Mouse (Mus musculus): Measurements from ENCODE around the gene Olfr466.
A peak's percentile ranks its signal among the peaks of the same experiment; 100 is the strongest.

Olfr466 gene

DNA sequence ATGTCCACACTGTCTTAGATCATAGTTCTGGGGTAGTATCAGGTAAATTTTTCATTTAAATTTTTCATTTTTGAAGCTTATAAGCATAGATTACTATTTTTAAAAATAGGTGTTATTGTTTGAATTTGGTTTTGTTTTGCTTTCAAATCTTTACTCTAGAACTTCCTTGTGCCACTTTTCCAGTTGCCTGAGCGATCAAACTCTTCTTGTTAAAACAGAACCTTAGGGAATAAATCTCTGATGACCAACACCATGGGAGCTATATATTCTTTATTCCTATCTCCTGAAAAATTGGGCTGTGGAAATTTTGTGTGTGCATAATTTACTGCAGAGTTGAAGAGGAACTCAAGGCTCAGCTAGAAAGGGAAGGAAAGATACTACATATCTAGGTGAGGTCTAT lies at the start of gene Olfr466:
Gene Olfr466 (plus strand): TSS at position 301 of the 400 bp plus-strand sequence.
- DNase-seq = no peak

DNA sequence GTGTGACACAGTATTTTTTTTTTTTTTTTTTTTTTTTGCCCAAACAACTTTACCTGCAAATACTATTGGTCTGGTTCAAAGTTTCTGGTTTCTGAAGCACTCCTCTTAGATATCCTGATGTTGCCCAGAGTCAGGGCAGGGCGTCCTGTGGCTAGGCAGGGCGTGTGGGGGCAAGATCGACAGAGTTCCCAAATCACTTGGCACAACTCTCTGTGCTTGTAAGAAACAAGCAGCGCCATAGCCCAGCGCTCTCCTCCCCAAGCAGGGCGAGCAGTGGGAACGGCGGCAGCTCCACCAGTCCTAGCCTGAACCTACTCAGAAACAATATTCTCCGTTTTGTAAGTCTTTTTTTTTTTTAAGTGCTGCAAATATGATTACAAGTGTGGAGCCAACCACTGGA lies 49.4 kb upstream of the Olfr466 start:
- no peak for DNase-seq

DNA sequence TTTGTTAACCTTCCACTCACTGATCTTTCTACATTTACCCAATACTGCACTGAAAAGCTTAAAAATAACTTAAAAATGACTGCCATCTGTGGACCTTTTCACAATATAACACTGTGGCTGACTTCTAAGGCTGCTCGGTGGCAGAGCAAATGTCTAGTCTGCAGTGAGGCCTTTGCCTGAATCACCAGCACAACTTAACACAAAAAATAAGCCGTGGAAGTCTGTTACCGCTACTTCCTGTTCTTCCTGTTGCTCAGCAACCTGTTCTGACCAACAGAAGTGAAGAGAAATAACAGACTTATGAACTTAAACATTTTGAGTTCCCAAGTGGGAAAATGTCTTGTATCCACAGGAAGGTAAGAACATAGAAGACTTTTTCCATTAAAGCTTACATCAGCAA lies 48.8 kb upstream of the Olfr466 start:
- no peak for DNase-seq

DNA sequence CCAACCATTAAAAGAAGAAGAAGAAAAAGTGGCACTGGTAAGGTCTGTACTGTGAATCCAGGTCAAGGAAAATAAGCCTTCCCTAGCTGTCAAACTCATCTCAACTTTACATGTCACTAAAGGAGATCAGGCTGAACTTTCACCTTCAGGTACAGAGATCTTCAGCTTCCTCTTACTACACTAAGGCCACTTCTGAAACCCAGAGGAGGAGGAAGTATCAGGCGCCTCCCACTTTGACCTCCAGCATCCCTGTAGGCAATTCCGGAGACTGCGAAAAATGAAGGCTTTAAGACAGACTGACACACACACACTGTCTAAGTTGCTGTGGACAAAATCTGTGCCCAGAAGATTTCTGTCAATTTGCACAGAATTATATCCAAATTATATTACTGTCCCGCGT lies 38.1 kb upstream of the Olfr466 start:
- DNase-seq = peak; percentile 33 to 41

DNA sequence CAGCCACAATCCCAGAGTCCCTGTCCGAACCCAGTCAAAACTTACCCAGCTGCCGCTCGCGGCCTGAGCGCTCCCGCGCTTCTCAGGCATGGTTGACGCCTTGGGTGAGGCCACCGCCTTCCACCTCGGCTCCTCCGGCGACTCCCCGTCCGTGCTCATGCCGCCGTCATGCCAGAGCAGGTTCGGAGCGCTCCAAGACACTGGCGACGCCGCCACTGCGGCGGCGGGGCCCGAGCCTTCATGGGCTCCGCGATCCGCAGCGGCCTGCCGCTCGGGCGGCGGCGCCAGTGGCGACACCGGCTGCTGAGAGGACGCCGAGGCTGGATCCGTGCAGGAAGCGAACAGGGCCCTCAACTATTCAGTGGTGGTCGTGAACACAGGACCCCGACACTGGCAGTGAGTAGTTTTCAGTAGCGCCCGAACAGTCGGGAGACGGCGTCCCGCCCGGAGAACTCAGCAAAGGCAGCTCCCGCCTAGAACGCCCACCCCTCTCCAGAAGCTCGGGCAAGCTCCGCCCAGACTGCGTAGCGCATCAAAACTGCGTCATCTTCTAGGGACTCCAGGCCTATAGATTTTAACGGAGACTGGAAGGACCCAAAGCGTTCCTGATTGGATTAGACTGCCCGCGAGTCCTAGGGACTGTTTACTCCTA lies 37.5 kb upstream of the Olfr466 start, which contains the start of gene Mfsd14b:
Gene Mfsd14b (minus strand): TSS at position 517 of the 652 bp plus-strand sequence.
- DNase-seq = peak; percentile 83 to 87

DNA sequence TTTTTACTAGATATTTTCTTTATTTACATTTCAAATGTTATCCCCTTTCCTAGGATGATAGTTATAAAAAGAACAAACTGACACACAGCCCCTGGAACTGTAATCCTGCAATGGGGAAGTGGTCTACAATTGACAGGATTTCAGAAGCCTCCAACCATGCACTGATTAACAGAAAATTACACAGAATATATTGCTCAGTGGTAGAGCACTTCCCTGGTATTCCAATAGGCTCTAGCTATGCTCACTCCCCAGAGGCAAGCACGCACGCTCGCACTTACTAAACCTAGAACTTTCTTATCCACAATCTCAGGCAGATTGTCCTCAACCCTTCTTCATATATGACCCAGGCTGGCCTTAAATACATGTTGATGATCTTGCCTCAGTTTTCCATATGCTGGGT lies 36.8 kb upstream of the Olfr466 start:
- DNase-seq = no peak

DNA sequence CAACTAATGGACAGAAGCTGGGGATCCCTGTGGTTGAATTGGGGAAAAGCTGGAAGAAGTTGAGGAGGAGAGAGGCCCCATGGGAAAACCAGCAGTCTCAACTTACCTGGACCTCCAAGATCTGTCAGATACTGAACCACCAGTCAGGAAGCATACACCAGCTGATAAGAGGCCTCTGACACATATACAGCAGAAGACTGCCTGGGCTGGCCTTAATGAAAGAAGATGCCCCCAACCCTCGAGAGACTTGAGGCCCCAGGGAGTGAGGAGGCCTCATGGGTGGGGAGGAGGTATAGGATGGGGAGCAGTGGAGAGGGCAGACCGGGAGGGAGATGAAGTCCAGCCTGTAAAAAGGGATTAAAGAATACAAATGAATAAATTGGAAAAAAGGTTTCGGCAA lies 29.1 kb upstream of the Olfr466 start:
- no peak for DNase-seq

DNA sequence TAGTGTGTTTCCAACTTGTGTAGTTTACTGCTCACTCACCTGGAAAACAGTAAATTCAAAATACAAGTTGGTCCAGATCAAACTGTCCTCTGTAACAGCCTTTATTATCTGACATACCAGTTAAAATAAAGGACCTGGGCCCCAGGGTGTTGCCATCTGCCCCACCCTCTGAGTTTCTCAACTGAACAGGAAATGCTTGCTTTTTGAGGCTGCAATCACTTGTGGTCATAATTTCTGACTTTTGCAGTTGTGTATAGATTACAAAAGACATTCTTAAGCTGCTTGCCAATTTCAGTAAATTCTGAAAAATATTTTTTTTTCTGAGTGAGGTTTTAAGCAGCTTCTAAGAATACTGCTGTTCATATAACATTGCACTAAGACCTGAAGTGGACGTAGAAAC lies 27.9 kb upstream of the Olfr466 start:
- DNase-seq = no peak

DNA sequence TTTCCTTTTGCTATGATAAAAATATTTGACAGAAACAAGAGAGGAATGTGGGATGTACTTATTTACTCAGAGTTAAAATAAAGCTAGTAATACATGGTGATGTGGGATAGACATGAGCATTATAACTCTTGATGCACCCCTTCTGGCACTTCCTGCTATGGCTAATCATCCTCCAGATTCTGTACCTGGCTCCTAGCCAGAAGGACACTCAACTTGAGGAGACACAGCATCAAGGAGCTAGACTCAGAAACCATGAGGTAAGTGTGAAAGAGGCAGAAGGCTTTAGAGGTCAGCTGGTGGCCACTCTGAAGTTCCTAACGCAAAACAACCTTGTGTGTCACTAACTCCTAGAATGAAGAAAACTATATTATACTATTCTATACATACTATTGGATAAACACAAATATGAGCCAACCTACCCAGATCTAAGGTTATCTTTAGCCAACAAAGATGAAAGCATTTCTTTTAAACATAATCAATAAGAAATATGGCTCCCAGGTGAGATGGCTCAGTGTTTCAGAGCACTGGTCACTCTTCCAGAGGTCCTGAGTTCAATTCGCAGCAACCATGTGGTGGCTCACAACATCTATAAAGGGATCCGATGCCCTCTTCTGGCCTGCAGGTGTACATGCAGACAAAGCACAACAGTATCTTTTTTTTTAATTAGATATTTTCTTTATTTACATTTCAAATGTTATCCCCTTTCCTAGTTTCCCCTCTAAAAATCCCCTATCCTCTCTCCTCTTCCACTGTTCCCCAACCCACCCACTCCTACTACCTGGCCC lies 22.8 kb upstream of the Olfr466 start:
- DNase-seq = no peak

DNA sequence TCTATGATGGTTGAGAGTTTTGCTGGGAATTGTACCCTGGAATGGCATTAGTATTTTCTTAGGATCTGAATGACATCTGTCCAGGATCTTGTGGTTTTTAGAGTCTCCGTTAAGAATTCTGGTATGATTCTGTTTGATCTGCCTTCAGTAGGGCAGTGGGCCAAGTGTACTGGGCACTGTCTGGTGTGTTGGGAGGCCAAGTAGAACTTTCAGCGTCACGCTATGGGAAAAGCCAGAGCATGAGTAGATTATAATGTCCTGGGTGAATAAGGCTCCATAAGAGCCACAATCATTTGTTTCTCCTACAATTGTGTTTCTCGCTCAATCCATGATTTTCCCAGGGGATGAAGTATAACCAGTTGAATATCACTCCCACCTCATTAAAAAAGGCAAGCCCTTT lies 12.3 kb upstream of the Olfr466 start, which contains the start of gene Olfr465-ps1:
Gene Olfr465-ps1 (plus strand): TSS at position 301 of the 400 bp plus-strand sequence.
- no peak for DNase-seq

DNA sequence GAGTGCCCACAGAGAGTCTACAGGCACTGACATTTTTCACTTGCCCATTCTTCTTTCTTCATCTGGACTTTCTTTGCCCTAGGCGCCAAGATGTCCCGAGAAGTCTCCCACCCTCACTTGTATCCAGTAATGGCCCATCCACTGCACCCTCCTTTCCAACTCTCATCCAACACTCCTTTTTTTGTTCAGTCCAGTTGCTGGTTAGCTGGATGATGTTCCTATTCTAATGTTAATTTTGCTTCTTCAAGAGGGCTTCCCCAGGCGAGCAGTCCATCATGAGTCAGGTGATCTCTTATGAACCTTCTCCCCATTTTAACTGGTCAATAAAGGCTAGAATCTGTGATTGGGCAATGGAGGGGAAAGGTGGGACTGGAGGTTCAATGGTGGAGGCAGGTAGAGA lies 24.1 kb downstream of the Olfr466 start:
- no peak for DNase-seq

DNA sequence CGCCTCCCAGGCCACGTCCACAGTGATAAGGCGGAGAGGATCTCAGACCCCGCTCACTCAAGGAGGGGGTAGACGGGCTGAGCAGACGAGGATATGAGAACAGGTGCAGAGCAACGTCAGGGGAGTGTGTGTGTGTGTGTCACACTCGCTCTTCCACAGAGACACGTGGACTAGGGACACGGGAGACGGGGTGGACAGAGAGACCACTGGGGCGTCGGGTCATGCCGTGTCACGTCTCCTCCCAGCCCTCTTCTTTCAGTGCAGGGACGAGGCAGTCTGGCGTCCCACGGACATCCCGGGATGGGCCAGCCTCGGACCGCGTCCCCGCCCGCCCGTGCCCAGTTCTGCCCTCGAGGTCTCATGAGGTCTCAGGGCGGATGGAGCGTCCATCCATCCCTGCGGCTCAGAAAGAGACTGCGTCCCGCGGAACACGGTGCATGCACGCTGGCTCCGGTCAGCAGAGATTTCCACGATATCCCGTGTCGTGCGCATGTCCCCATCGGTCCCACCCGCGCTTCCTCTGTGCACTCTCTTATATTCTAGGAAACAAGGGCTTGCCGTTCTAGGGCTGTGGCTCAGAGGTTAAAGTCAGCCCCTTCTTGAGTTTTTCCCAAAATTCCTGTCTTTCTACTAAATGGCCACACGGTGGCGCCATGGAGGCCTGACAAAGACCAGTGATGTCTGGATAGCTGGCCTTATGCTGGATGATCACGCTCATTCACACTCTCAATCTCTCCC lies 25.9 kb downstream of the Olfr466 start:
- DNase-seq = peak; percentile 8 to 35

DNA sequence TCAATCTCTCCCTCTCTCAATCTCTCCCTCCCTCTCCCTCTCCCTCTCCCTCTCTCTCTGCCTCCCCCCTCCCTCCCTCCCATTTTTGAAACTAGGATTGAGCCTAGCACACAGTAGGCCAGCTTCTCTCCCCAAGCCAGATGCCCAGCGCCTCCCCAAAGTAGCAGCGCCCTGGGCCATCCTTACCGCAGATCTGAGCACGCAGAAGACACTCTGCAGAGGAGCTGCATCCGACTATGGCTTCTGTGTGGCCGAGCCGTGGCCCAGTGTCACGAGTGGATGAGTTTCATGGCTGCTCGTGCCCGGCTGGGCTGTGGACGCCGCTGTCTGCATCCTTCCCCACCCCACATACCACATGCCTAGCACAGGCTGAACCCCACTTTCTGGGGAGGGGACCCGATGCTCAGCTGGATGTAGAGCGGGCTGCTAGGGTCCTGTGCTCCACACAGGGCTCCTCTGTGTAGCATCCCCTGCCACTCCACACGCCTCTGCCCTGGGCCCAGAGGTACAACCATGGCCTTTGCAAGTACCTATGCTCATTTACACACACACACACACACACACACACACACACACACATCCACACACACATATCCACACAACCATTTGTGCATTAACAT lies 26.5 kb downstream of the Olfr466 start:
- DNase-seq = no peak

DNA sequence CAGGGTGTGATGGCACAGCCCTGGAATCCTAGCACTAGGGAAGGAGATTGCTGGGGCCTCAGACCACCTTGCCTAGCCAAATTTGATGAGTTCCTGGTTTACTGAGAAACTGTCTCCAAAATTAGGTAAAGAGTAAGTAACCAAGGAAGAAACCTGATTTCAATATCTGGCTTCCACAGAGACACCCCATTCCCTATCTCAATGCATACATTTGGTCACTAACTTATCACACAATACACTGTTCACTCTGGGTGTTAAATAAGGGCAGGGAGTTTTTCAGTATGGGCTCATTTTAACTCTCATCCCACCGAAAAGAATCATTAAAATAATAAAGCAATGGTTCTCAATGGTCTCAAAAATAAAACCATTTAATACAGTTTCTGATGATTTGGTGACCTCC lies 50.6 kb downstream of the Olfr466 start:
- DNase-seq = no peak

Data from kidney, adult 8-10 months (tissue).